Mouse (Mus musculus) heart, embryonic 13.5 days (tissue): ENCODE measurements around the gene Cdca7l. TPM values are rescaled to one million over a fixed set of nuclear protein-coding genes. Genes with fewer than 3 reads are reported as not detected.
"Not testable (repeated sequence)": the region's sequence is repeated elsewhere in the genome, so short reads cannot be mapped to it uniquely, and the experiment has no call there.

Experiments
- ATAC-seq: fragments of 200-750 bp; cut with Nextera tagmentation; 2 replicates; pipeline ENCODE4 v1.8.0; 2017; ENCODE audit warnings: moderate TSS enrichment; ENCODE audit not compliant: insufficient number of reproducible peaks, low FRiP score, low TSS enrichment; ENCODE audit errors: extremely low read depth
- H3K27ac ChIP-seq: fragments of 300-500 bp; sonication (generic); replicated peaks from 2 replicates; pipeline ENCODE4 v1.5.1; 2015; ENCODE audit warnings: moderate library complexity, mild to moderate bottlenecking, inconsistent platforms
- H3K27me3 ChIP-seq: fragments of 300-500 bp; sonication (generic); replicated peaks from 2 replicates; pipeline ENCODE4 v1.6.1; 2015; ENCODE audit warnings: mild to moderate bottlenecking, inconsistent platforms
- H3K36me3 ChIP-seq: fragments of 300-500 bp; sonication (generic); 2 replicates; pipeline ENCODE4 v1.6.1; 2015; ENCODE audit warnings: mild to moderate bottlenecking, inconsistent platforms
- H3K4me1 ChIP-seq: fragments of 300-500 bp; sonication (generic); 2 replicates; pipeline ENCODE4 v1.6.1; 2015; ENCODE audit warnings: inconsistent platforms
- H3K4me2 ChIP-seq: fragments of 300-500 bp; sonication (generic); 2 replicates; pipeline ENCODE4 v1.6.1; 2015; ENCODE audit warnings: inconsistent platforms, mild to moderate bottlenecking, moderate library complexity
- H3K4me3 ChIP-seq: fragments of 300-500 bp; sonication (generic); 2 replicates; pipeline ENCODE4 v1.5.1; 2015; ENCODE audit warnings: moderate library complexity, mild to moderate bottlenecking, inconsistent platforms
- H3K9ac ChIP-seq: fragments of 300-500 bp; sonication (generic); 2 replicates; pipeline ENCODE4 v1.6.1; 2015; ENCODE audit warnings: inconsistent platforms, mild to moderate bottlenecking, moderate library complexity
- H3K9me3 ChIP-seq: fragments of 300-500 bp; sonication (generic); 2 replicates; pipeline ENCODE4 v1.6.1; 2016; ENCODE audit warnings: inconsistent platforms
- WGBS: fragments of 180-500 bp; shearing (Covaris S2); methylation state at CpG from one replicate; pipeline ENCODE4 v1.1.7; 2015; ENCODE audit warnings: mixed read lengths; 5-methylcytosine and 5-hydroxymethylcytosine counted together
- polyA plus RNA-seq: library from polyadenylated mRNA; unstranded; fragments of >200 nt; fragmentation: Nextera tagmentation; extraction: Ambion mirVana; gene quantifications from 2 replicates; pipeline ENCODE4 v1.2.1, GENCODE M21; 2015

Gene Cdca7l
- polyA plus RNA-seq, 1 experiment from 2014 or later, result 15.4 TPM

GRCm38 (mm10) chr12:117862655-117863054, 58.6 kb downstream of the Cdca7l start:
- H3K9me3 ChIP-seq, result no peaks in the 10 kb centered on the region
- 45% methylated on average over 5 of the region's 5 CpGs for WGBS
- no peaks in the 10 kb centered on the region for H3K27me3 ChIP-seq
- H3K4me3 ChIP-seq, result no peak overlapping the region
- no peak overlapping the region for H3K27ac ChIP-seq
- H3K9ac ChIP-seq, result no peak overlapping the region
- ATAC-seq, result no peak
- no peak overlapping the region for H3K4me2 ChIP-seq
- H3K36me3 ChIP-seq, result peaks cover 21% of the 10 kb centered on the region
- peaks cover 9% of the 10 kb centered on the region; the same call in 1 of the 2 replicates for H3K4me1 ChIP-seq

- H3K4me3 ChIP-seq, result no peak overlapping the region
- peaks cover 4% of the 10 kb centered on the region; the same call in 1 of the 2 replicates for H3K4me1 ChIP-seq
- ATAC-seq, result no peak
- H3K4me2 ChIP-seq, result no peak overlapping the region
- peaks cover 7% of the 10 kb centered on the region; the same call in 1 of the 2 replicates for H3K9me3 ChIP-seq
- no peaks in the 10 kb centered on the region for H3K27me3 ChIP-seq
- 77% methylated on average over 4 of the region's 4 CpGs for WGBS
- no peak overlapping the region for H3K9ac ChIP-seq
- peak overlapping the region; percentile 36; the same call in 1 of the 2 replicates for H3K27ac ChIP-seq
- peaks cover 57% of the 10 kb centered on the region for H3K36me3 ChIP-seq
Measured at GRCm38 (mm10) chr12:117867708-117868564, 63.8 kb downstream of the Cdca7l start.

DNA sequence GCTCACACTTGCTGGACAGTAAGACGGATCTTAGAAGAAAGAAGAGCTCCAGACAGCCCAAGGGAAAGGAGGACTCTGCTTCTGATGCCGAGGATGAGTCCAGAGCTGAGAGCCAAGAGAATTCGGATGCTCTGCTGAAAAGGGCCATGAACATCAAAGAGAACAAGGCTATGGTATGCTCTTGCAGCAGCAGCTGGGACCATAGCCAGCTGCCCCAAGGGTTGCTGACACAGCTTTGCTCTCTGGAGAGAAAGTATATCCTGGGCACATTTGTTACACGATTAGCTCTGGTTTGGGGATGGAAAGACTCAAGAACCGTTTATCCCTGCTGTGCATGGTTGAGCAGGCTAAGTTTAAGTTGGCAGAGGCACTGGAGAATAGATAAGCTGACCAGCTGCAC, 68.2 kb downstream of the Cdca7l start:
- H3K9ac ChIP-seq, result no peak overlapping the region
- 73% methylated on average over 5 of the region's 5 CpGs for WGBS

GRCm38 (mm10) chr12:117878341-117878740, 74.3 kb downstream of the Cdca7l start:
- ATAC-seq, result no peak
- peaks cover 83% of the 10 kb centered on the region for H3K36me3 ChIP-seq

More for the DNA sequence above, 68.2 kb downstream of the Cdca7l start:
- Histone ChIP-seq H3K27ac (no peak overlapping the region), H3K27me3 (no peaks in the 10 kb centered on the region), H3K4me1 (peaks cover 2% of the 10 kb centered on the region; the same call in 1 of the 2 replicates), H3K4me2 (no peak overlapping the region), H3K9me3 (peaks cover 7% of the 10 kb centered on the region; the same call in 1 of the 2 replicates), H3K36me3 (peaks cover 83% of the 10 kb centered on the region), H3K4me3 (no peak overlapping the region)
- no peak for ATAC-seq

GRCm38 (mm10) chr12:117884627-117885026, 80.5 kb downstream of the Cdca7l start:
- ATAC-seq, result no peak
- H3K4me3 ChIP-seq, result no peak overlapping the region
- H3K4me1 ChIP-seq, result no peaks in the 10 kb centered on the region
- H3K9ac ChIP-seq, result no peak overlapping the region
- no peaks in the 10 kb centered on the region for H3K27me3 ChIP-seq
- WGBS, result 84% methylated on average over 2 of the region's 2 CpGs
- no peak overlapping the region for H3K27ac ChIP-seq
- peaks cover 20% of the 10 kb centered on the region for H3K36me3 ChIP-seq
- no peak overlapping the region for H3K4me2 ChIP-seq
- no peaks in the 10 kb centered on the region for H3K9me3 ChIP-seq

More at GRCm38 (mm10) chr12:117878341-117878740, 74.3 kb downstream of the Cdca7l start:
- Histone ChIP-seq H3K27ac (no peak overlapping the region), H3K27me3 (no peaks in the 10 kb centered on the region), H3K4me2 (no peak overlapping the region), H3K4me3 (no peak overlapping the region), H3K9me3 (no peaks in the 10 kb centered on the region), H3K9ac (no peak overlapping the region), H3K4me1 (no peaks in the 10 kb centered on the region)
- WGBS, result 90% methylated on average over 13 of the region's 13 CpGs

- 78% methylated on average over 3 of the region's 3 CpGs for WGBS
- Histone ChIP-seq H3K9ac (no peak overlapping the region), H3K27ac (no peak overlapping the region), H3K4me2 (no peak overlapping the region), H3K27me3 (no peaks in the 10 kb centered on the region), H3K4me1 (no peaks in the 10 kb centered on the region), H3K9me3 (no peaks in the 10 kb centered on the region), H3K36me3 (peaks cover 4% of the 10 kb centered on the region), H3K4me3 (no peak overlapping the region)
- no peak for ATAC-seq
Measured at GRCm38 (mm10) chr12:117887422-117887821, 83.3 kb downstream of the Cdca7l start.

DNA sequence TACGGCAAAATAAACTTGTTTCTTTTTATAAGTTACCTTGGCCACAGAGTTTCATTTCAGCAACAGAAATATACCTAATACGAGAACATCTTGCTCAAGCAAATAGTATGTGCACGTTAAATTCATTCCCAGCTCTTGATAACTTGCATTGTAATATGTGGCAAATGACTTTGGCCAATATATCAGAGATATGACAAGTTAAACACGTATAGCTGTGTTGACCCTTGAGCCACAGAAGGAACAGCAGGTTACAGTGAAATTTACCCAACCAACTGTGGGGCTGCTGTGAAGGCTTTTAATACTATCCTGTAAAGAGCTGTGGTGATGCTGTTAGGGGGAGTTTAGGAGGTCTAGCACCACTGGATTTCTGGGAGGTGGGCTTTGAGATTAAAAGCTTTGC, 96.7 kb downstream of the Cdca7l start:
- ATAC-seq, H3K4me1 ChIP-seq, H3K27me3 ChIP-seq, H3K9ac ChIP-seq, H3K36me3 ChIP-seq, H3K27ac ChIP-seq, H3K4me2 ChIP-seq, H3K9me3 ChIP-seq, H3K4me3 ChIP-seq: not testable (repeated sequence)
- WGBS, result 71% methylated on average over 1 of the region's 4 CpGs

DNA sequence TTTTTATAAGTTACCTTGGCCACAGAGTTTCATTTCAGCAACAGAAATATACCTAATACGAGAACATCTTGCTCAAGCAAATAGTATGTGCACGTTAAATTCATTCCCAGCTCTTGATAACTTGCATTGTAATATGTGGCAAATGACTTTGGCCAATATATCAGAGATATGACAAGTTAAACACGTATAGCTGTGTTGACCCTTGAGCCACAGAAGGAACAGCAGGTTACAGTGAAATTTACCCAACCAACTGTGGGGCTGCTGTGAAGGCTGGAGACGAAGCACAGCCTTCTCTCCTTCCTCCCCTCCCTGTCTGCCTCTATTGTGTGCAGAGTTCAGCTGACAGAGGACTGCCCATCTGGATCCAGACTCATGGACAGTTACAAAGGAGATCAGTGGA, 97.3 kb downstream of the Cdca7l start:
- not testable (repeated sequence) for H3K36me3 ChIP-seq, H3K27ac ChIP-seq, H3K9ac ChIP-seq, H3K4me1 ChIP-seq, H3K4me2 ChIP-seq, ATAC-seq, H3K4me3 ChIP-seq, H3K9me3 ChIP-seq, H3K27me3 ChIP-seq
- WGBS, result 56% methylated on average over 2 of the region's 4 CpGs

GRCm38 (mm10) chr12:117903671-117904070, 99.6 kb downstream of the Cdca7l start:
- H3K4me1 ChIP-seq, result peaks cover 3% of the 10 kb centered on the region; the same call in 1 of the 2 replicates
- 79% methylated on average over 8 of the region's 8 CpGs for WGBS
- no peaks in the 10 kb centered on the region for H3K9me3 ChIP-seq
- H3K27me3 ChIP-seq, result no peaks in the 10 kb centered on the region
- ATAC-seq, result no peak
- no peaks in the 10 kb centered on the region for H3K36me3 ChIP-seq
- H3K9ac ChIP-seq, result no peak overlapping the region
- H3K27ac ChIP-seq, result no peak overlapping the region
- H3K4me2 ChIP-seq, result no peak overlapping the region
- H3K4me3 ChIP-seq, result no peak overlapping the region

DNA sequence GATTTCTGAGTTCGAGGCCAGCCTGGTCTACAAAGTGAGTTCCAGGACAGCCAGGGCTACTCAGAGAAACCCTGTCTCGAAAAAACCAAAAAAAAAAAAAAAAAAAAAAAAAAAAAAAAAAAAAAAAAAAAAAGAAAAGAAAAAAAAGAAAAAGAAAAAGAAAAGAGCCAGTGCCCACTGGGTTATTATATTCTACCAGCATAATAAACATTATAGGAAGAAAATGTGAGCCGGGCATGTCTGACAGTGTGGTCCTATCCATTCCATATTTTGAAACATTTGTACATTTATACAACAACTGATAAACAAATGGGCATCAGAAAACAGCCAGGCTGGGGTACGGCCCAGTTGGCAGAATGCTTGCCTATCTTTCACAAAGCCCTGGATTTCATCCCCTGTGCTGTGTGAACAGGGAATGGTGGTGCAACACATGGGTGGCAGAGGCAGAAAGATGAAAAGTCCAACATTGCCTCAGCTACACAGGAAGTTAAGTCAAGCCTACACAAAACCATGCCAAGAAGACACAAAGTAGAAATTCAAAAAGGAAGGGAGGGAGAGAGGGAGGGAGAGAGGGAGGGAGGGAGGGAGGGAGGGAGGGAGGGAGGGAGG, 101.2 kb downstream of the Cdca7l start:
- H3K27ac ChIP-seq, ATAC-seq, H3K36me3 ChIP-seq, H3K4me3 ChIP-seq, H3K4me1 ChIP-seq, H3K9ac ChIP-seq, H3K4me2 ChIP-seq, H3K27me3 ChIP-seq, H3K9me3 ChIP-seq: not testable (repeated sequence)
- WGBS, result 83% methylated on average over 4 of the region's 4 CpGs

DNA sequence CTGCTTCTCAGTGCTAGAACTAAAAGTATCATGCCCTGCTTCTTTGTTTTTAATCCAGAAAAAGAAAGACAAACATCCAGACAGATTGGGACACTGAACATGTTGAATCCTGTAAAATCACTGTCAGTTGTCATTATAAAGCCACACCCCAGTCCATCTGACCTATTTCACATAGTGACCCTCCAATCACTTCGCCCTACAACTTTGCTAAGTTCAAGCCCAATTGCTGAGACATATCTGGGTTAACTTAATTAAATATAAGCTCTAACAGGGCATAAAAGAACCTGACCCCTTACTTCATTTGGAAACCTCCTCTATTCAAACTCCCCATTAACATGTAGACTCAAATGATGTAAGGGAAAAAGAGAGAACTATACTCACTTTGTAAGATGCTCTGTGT, 107.3 kb downstream of the Cdca7l start:
- no peak for ATAC-seq
- Histone ChIP-seq H3K36me3 (no peaks in the 10 kb centered on the region), H3K9ac (no peak overlapping the region), H3K4me1 (no peaks in the 10 kb centered on the region), H3K4me3 (no peak overlapping the region), H3K27me3 (no peaks in the 10 kb centered on the region; the same call in 1 of the 2 replicates), H3K9me3 (no peaks in the 10 kb centered on the region), H3K27ac (no peak overlapping the region), H3K4me2 (no peak overlapping the region)
- WGBS, result 69% methylated on average over 1 of the region's 1 CpGs
